Mouse (Mus musculus): Measurements from ENCODE around the gene Ppp1r15a. TPM values are rescaled to one million over a fixed set of nuclear protein-coding genes. Genes with fewer than 3 reads are reported as not detected.
"Not testable (repeated sequence)": the region's sequence is repeated elsewhere in the genome, so short reads cannot be mapped to it uniquely, and the experiment has no call there.

Ppp1r15a gene
- total RNA-seq, 1 experiment from 2014 or later, result 221 TPM

- ATAC-seq (replicated peaks; ENCODE audit: insufficient number of reproducible peaks, low FRiP score, low TSS enrichment, poor library complexity, severe bottlenecking), result no peak
These were observed 27.9 kb upstream of the Ppp1r15a start for GRCm38 (mm10) chr7:45553990-45554389.

- no peak for ATAC-seq (replicated peaks; ENCODE audit: insufficient number of reproducible peaks, low FRiP score, low TSS enrichment, poor library complexity, severe bottlenecking)
These were observed 27.5 kb upstream of the Ppp1r15a start for GRCm38 (mm10) chr7:45553519-45553918.

GRCm38 (mm10) chr7:45551512-45551883 lies 25.4 kb upstream of the Ppp1r15a start:
- no peak for ATAC-seq (replicated peaks; ENCODE audit: insufficient number of reproducible peaks, low FRiP score, low TSS enrichment, poor library complexity, severe bottlenecking)

- no peak for ATAC-seq (replicated peaks; ENCODE audit: insufficient number of reproducible peaks, low FRiP score, low TSS enrichment, poor library complexity, severe bottlenecking)
These were observed 24.9 kb upstream of the Ppp1r15a start for GRCm38 (mm10) chr7:45550821-45551511.

- no peak for ATAC-seq (replicated peaks; ENCODE audit: insufficient number of reproducible peaks, low FRiP score, low TSS enrichment, poor library complexity, severe bottlenecking)
These were observed 23.8 kb upstream of the Ppp1r15a start for GRCm38 (mm10) chr7:45549641-45550436.

GRCm38 (mm10) chr7:45544525-45544924 lies 18.5 kb upstream of the Ppp1r15a start:
- ATAC-seq (replicated peaks; ENCODE audit: insufficient number of reproducible peaks, low FRiP score, low TSS enrichment, poor library complexity, severe bottlenecking), result no peak

GRCm38 (mm10) chr7:45540213-45540612 lies 14.1 kb upstream of the Ppp1r15a start:
- no peak for ATAC-seq (replicated peaks; ENCODE audit: insufficient number of reproducible peaks, low FRiP score, low TSS enrichment, poor library complexity, severe bottlenecking)

- ATAC-seq (replicated peaks; ENCODE audit: insufficient number of reproducible peaks, low FRiP score, low TSS enrichment, poor library complexity, severe bottlenecking), result no peak
These were observed 13.0 kb upstream of the Ppp1r15a start for GRCm38 (mm10) chr7:45539095-45539494.

- ATAC-seq (replicated peaks; ENCODE audit: insufficient number of reproducible peaks, low FRiP score, low TSS enrichment, poor library complexity, severe bottlenecking), result peak; percentile 64; the same call in 1 of the 2 replicates
These were observed 12.3 kb upstream of the Ppp1r15a start for GRCm38 (mm10) chr7:45538163-45539041.

- no peak for ATAC-seq (replicated peaks; ENCODE audit: insufficient number of reproducible peaks, low FRiP score, low TSS enrichment, poor library complexity, severe bottlenecking)
These were observed 11.5 kb upstream of the Ppp1r15a start for GRCm38 (mm10) chr7:45537602-45538001.

- no peak for ATAC-seq (replicated peaks; ENCODE audit: insufficient number of reproducible peaks, low FRiP score, low TSS enrichment, poor library complexity, severe bottlenecking)
These were observed 9.6 kb upstream of the Ppp1r15a start for GRCm38 (mm10) chr7:45535676-45536075.

GRCm38 (mm10) chr7:45530643-45531042 lies 4.6 kb upstream of the Ppp1r15a start:
- no peak for ATAC-seq (replicated peaks; ENCODE audit: insufficient number of reproducible peaks, low FRiP score, low TSS enrichment, poor library complexity, severe bottlenecking)

- ATAC-seq (replicated peaks; ENCODE audit: insufficient number of reproducible peaks, low FRiP score, low TSS enrichment, poor library complexity, severe bottlenecking), result no peak
These were observed 3.4 kb upstream of the Ppp1r15a start for GRCm38 (mm10) chr7:45529461-45529860.

GRCm38 (mm10) chr7:45527169-45527568 lies 1.1 kb upstream of the Ppp1r15a start:
- ATAC-seq (replicated peaks; ENCODE audit: insufficient number of reproducible peaks, low FRiP score, low TSS enrichment, poor library complexity, severe bottlenecking), result not testable (repeated sequence)

GRCm38 (mm10) chr7:45526474-45527120 lies 529 bp upstream of the Ppp1r15a start:
- no peak for ATAC-seq (replicated peaks; ENCODE audit: insufficient number of reproducible peaks, low FRiP score, low TSS enrichment, poor library complexity, severe bottlenecking)

GRCm38 (mm10) chr7:45524841-45525621 lies 1.0 kb downstream of the Ppp1r15a start:
- ATAC-seq (replicated peaks; ENCODE audit: insufficient number of reproducible peaks, low FRiP score, low TSS enrichment, poor library complexity, severe bottlenecking), result no peak

GRCm38 (mm10) chr7:45523678-45524170 lies 2.3 kb downstream of the Ppp1r15a start:
- no peak for ATAC-seq (replicated peaks; ENCODE audit: insufficient number of reproducible peaks, low FRiP score, low TSS enrichment, poor library complexity, severe bottlenecking)
